Mouse (Mus musculus) adrenal gland, adult 2 months (tissue): Measurements from ENCODE around the gene Plcg1. TPM values are rescaled to one million over a fixed set of nuclear protein-coding genes. Genes with fewer than 3 reads are reported as not detected.

Source experiments
- DNase-seq: peaks from one replicate; pipeline ENCODE4 v3.0.0; 2021
- polyA plus RNA-seq: library from polyadenylated mRNA; depleted of rRNA; stranded (reverse); fragments of >200 nt; gene quantifications from 2 replicates; pipeline ENCODE4 v1.2.3, GENCODE M21; 2012
- total RNA-seq, 2 experiments: library from RNA; stranded (reverse); gene quantifications; 2 replicates each; pipeline ENCODE4 v1.2.3; 2021

Plcg1 gene
- total and polyA plus RNA-seq, 3 experiments, result 28.3 to 52.3 (median 49.1) TPM

GRCm38 (mm10) chr2:160770409-160770808 is 39.3 kb downstream of the Plcg1 start:
- no peak for DNase-seq

- no peak for DNase-seq
These were observed 39.8 kb downstream of the Plcg1 start for GRCm38 (mm10) chr2:160770871-160771270.

- no peak for DNase-seq
These were observed 40.5 kb downstream of the Plcg1 start for GRCm38 (mm10) chr2:160771325-160772276.

- no peak for DNase-seq
These were observed 46.9 kb downstream of the Plcg1 start for GRCm38 (mm10) chr2:160778034-160778433.

GRCm38 (mm10) chr2:160780154-160780833 is 49.2 kb downstream of the Plcg1 start:
- DNase-seq, result no peak

- no peak for DNase-seq
These were observed 49.7 kb downstream of the Plcg1 start for GRCm38 (mm10) chr2:160780834-160781219.

- DNase-seq, result no peak
These were observed 55.2 kb downstream of the Plcg1 start for GRCm38 (mm10) chr2:160786333-160786732.

- no peak for DNase-seq
These were observed 57.9 kb downstream of the Plcg1 start for GRCm38 (mm10) chr2:160789046-160789445.

- DNase-seq, result no peak
These were observed 58.6 kb downstream of the Plcg1 start for GRCm38 (mm10) chr2:160789741-160790140.

GRCm38 (mm10) chr2:160793117-160793516 is 62.0 kb downstream of the Plcg1 start:
- no peak for DNase-seq

- peak; percentile 82 for DNase-seq
These were observed 65.9 kb downstream of the Plcg1 start for GRCm38 (mm10) chr2:160796973-160797372.

GRCm38 (mm10) chr2:160798206-160798605 is 67.1 kb downstream of the Plcg1 start:
- DNase-seq, result no peak

- DNase-seq, result no peak
These were observed 69.9 kb downstream of the Plcg1 start for GRCm38 (mm10) chr2:160800967-160801366.

- no peak for DNase-seq
These were observed 71.2 kb downstream of the Plcg1 start for GRCm38 (mm10) chr2:160802326-160802725.

- DNase-seq, result no peak
These were observed 73.9 kb downstream of the Plcg1 start for GRCm38 (mm10) chr2:160804794-160805527.

GRCm38 (mm10) chr2:160806091-160806521 is 75.0 kb downstream of the Plcg1 start:
- peak; percentile 58 for DNase-seq

GRCm38 (mm10) chr2:160810376-160810775 is 79.3 kb downstream of the Plcg1 start:
- DNase-seq, result no peak

- DNase-seq, result no peak
These were observed 79.7 kb downstream of the Plcg1 start for GRCm38 (mm10) chr2:160810802-160811201.
